Mouse (Mus musculus) adrenal gland, adult 8-10 months (tissue): ENCODE results near the gene Olfr1032. TPM values are rescaled to one million over a fixed set of nuclear protein-coding genes. Genes with fewer than 3 reads are reported as not detected.
"Not testable (repeated sequence)": the region's sequence is repeated elsewhere in the genome, so short reads cannot be mapped to it uniquely, and the experiment has no call there.

Experiments
- DNase-seq: peaks from one replicate; pipeline ENCODE4 v3.0.0; 2022
- total RNA-seq, 4 experiments: library from RNA; stranded (reverse); gene quantifications; 2 replicates each; pipeline ENCODE4 v1.2.4; 2022

Olfr1032 gene
- total RNA-seq, result not detected

GRCm38 (mm10) chr2:86005240-86005639 lies at the start of gene Olfr1032:
TSS of gene Olfr1032 (plus strand) at chr2:86005540.
- no peak for DNase-seq

- no peak for DNase-seq
Measured at GRCm38 (mm10) chr2:85973595-85973994, 31.7 kb upstream of the Olfr1032 start, which contains the start of gene Olfr1029. TSS of gene Olfr1029 (plus strand) at chr2:85973895.

- no peak for DNase-seq
Measured at GRCm38 (mm10) chr2:85978976-85979375, 26.4 kb upstream of the Olfr1032 start, which contains the start of gene Olfr1030. TSS of gene Olfr1030 (plus strand) at chr2:85979276.

- no peak for DNase-seq
Measured at GRCm38 (mm10) chr2:85990004-85990403, 15.3 kb upstream of the Olfr1032 start, which contains the start of gene Olfr1031. TSS of gene Olfr1031 (plus strand) at chr2:85990304.

- not testable (repeated sequence) for DNase-seq
Measured at GRCm38 (mm10) chr2:86020406-86020805, 15.1 kb downstream of the Olfr1032 start, which contains the start of gene Olfr1033. TSS of gene Olfr1033 (plus strand) at chr2:86020633.

GRCm38 (mm10) chr2:86021518-86021917 lies 16.2 kb downstream of the Olfr1032 start:
- DNase-seq, result peak; percentile 27

GRCm38 (mm10) chr2:86045561-86045960 lies 40.2 kb downstream of the Olfr1032 start, which contains the start of gene Olfr1034:
TSS of gene Olfr1034 (plus strand) at chr2:86045861.
- no peak for DNase-seq

GRCm38 (mm10) chr2:86050777-86051176 lies 45.4 kb downstream of the Olfr1032 start:
- not testable (repeated sequence) for DNase-seq

Other genes with a start within 250 kb of the Olfr1032 start
- gene Olfr1012, start 242.8 kb upstream of the Olfr1032 start, total RNA-seq, result not detected
- gene Olfr1013, start 238.4 kb upstream of the Olfr1032 start, total RNA-seq, result not detected
- gene Olfr1014, start 232.8 kb upstream of the Olfr1032 start, total RNA-seq, result not detected
- gene Olfr1015, start 223.5 kb upstream of the Olfr1032 start, total RNA-seq, result under 1 TPM in 1 of 4 experiments, not detected in 3; 0.46 TPM
- not detected for gene Olfr1016, start 203.0 kb upstream of the Olfr1032 start, total RNA-seq
- not detected for gene Olfr1018, start 187.1 kb upstream of the Olfr1032 start, total RNA-seq
- not detected for gene Olfr1019, start 160.1 kb upstream of the Olfr1032 start, total RNA-seq
- gene Olfr1020, start 158.5 kb upstream of the Olfr1032 start, total RNA-seq, result not detected
- gene Olfr1022, start 136.9 kb upstream of the Olfr1032 start, total RNA-seq, result not detected
- not detected for gene Olfr1023, start 119.9 kb upstream of the Olfr1032 start, total RNA-seq
- gene Olfr1024, start 100.5 kb upstream of the Olfr1032 start, total RNA-seq, result not detected
- gene Olfr1025-ps1, start 90.3 kb upstream of the Olfr1032 start, total RNA-seq, result not detected
- gene Olfr1026, start 84.0 kb upstream of the Olfr1032 start, total RNA-seq, result not detected
- gene Olfr1028, start 55.1 kb upstream of the Olfr1032 start, total RNA-seq, result not detected
- gene Olfr1029, start 31.6 kb upstream of the Olfr1032 start, total RNA-seq, result not detected
- not detected for gene Olfr1030, start 26.3 kb upstream of the Olfr1032 start, total RNA-seq
- gene Olfr1031, start 15.2 kb upstream of the Olfr1032 start, total RNA-seq, result not detected
- 1 to 10 TPM; 1.4 to 3.2 (median 1.8) TPM for gene Olfr1033, start 15.1 kb downstream of the Olfr1032 start, total RNA-seq
- gene Olfr1034, start 40.3 kb downstream of the Olfr1032 start, total RNA-seq, result under 1 TPM; 0.13 to 0.25 (median 0.14) TPM
- gene Olfr1036, start 68.5 kb downstream of the Olfr1032 start, total RNA-seq, result not detected
- gene Olfr1037, start 81.8 kb downstream of the Olfr1032 start, total RNA-seq, result not detected
- gene Olfr1039, start 130.4 kb downstream of the Olfr1032 start, total RNA-seq, result not detected
- gene Olfr1040, start 141.2 kb downstream of the Olfr1032 start, total RNA-seq, result not detected
- gene Olfr1042, start 156.3 kb downstream of the Olfr1032 start, total RNA-seq, result not detected
- not detected for gene Olfr1043, start 162.0 kb downstream of the Olfr1032 start, total RNA-seq
- not detected for gene Olfr1044, start 172.3 kb downstream of the Olfr1032 start, total RNA-seq
- not detected for gene Olfr52, start 180.1 kb downstream of the Olfr1032 start, total RNA-seq
- gene Olfr1045, start 197.5 kb downstream of the Olfr1032 start, total RNA-seq, result not detected
- not detected for gene Olfr1046, start 213.8 kb downstream of the Olfr1032 start, total RNA-seq
- not detected for gene Olfr1047, start 225.9 kb downstream of the Olfr1032 start, total RNA-seq
- gene Olfr1048, start 234.7 kb downstream of the Olfr1032 start, total RNA-seq, result not detected